Mouse (Mus musculus): ENCODE results near the gene Galnt5. TPM values are rescaled to one million over a fixed set of nuclear protein-coding genes. Genes with fewer than 3 reads are reported as not detected.

Gene Galnt5
- polyA plus RNA-seq, 2 experiments, result 0.02 to 0.03 TPM

GRCm38 (mm10) chr2:58055383-58055782, 57.7 kb downstream of the Galnt5 start:
- Histone ChIP-seq H3K9ac (replicated peaks) (no peak overlapping the region), H3K4me3 (ENCODE audit: insufficient read depth in 1 of 2, low read depth in 2 of 2, low read length in 2 of 2) (no peak overlapping the region), H3K4me1 (replicated peaks; ENCODE audit: control insufficient read depth in 2 of 2, insufficient read depth in 2 of 2, low read length in 1 of 2) (no peaks in the 10 kb centered on the region), H3K27me3 (ENCODE audit: control insufficient read depth, insufficient read depth, low read length) (no peaks in the 10 kb centered on the region), H3K27ac (no peak overlapping the region), H3K4me2 (ENCODE audit: low read depth) (no peak overlapping the region), H3K36me3 (replicated peaks; ENCODE audit: control insufficient read depth, insufficient read depth, low read depth) (no peaks in the 10 kb centered on the region), H3K9me3 (ENCODE audit: control insufficient read depth, low read length) (no peaks in the 10 kb centered on the region)
- TF ChIP-seq CTCF (IDR thresholded peaks at IDR 0.05; ENCODE audit: low read depth) (peak; percentile 86), EP300 (IDR thresholded peaks at IDR 0.05; ENCODE audit: low read depth) (no peak)
- DNase-seq (ENCODE audit: low read depth in 3 of 3, low spot score in 3 of 3) (peak in 1 of 3 experiments; percentile 10), ATAC-seq (ENCODE audit: insufficient read depth) (no peak)

DNA sequence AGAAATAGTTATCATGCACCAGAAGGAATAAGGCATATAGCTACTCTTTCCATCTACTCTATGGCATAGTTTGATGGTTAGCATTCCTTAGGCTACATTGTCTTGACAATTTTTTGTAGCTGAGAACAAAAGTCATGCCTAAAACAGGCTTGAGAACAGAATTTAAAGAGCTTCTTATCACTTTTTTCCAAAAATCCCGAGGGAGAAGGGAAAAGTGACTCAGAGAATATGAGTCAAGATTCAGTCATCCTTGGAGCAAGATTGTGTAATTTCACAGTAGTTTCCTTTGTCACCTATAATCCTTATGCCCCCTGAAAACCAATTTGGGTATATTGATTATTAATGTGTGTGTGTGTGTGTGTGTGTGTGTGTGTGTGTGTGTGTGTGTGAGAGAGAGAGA, 82.2 kb downstream of the Galnt5 start:
- no peak for DNase-seq (ENCODE audit: low read depth in 3 of 3, low spot score in 3 of 3)
- H3K27me3 ChIP-seq (ENCODE audit: control insufficient read depth, insufficient read depth, low read length), result no peaks in the 10 kb centered on the region
- WGBS (ENCODE audit: insufficient replicate concordance), result 24% methylated on average over 1 of the region's 1 CpGs
- H3K9me3 ChIP-seq (ENCODE audit: control insufficient read depth, low read length), result no peaks in the 10 kb centered on the region
- no peaks in the 10 kb centered on the region for H3K36me3 ChIP-seq (replicated peaks; ENCODE audit: control insufficient read depth, insufficient read depth, low read depth)
- no peak overlapping the region for H3K27ac ChIP-seq
- H3K4me2 ChIP-seq (ENCODE audit: low read depth), result no peak overlapping the region
- no peak overlapping the region for H3K9ac ChIP-seq (replicated peaks)
- no peak for TF ChIP-seq CTCF (IDR thresholded peaks at IDR 0.05; ENCODE audit: low read depth)
- no peak for TF ChIP-seq EP300 (IDR thresholded peaks at IDR 0.05; ENCODE audit: low read depth)
- H3K4me1 ChIP-seq (replicated peaks; ENCODE audit: control insufficient read depth in 2 of 2, insufficient read depth in 2 of 2, low read length in 1 of 2), result no peaks in the 10 kb centered on the region
- no peak overlapping the region for H3K4me3 ChIP-seq (ENCODE audit: insufficient read depth in 1 of 2, low read depth in 2 of 2, low read length in 2 of 2)
- no peak for ATAC-seq (ENCODE audit: insufficient read depth)

GRCm38 (mm10) chr2:58086420-58086819, 88.7 kb downstream of the Galnt5 start:
- DNase-seq (ENCODE audit: low read depth in 3 of 3, low spot score in 3 of 3), result no peak

GRCm38 (mm10) chr2:58094818-58095217, 97.1 kb downstream of the Galnt5 start:
- TF ChIP-seq CTCF (IDR thresholded peaks at IDR 0.05; ENCODE audit: low read depth) (no peak), EP300 (IDR thresholded peaks at IDR 0.05; ENCODE audit: low read depth) (no peak)
- DNase-seq (ENCODE audit: low read depth in 3 of 3, low spot score in 3 of 3), result no peak
- Histone ChIP-seq H3K4me2 (ENCODE audit: low read depth) (no peak overlapping the region), H3K4me1 (replicated peaks; ENCODE audit: control insufficient read depth in 2 of 2, insufficient read depth in 2 of 2, low read length in 1 of 2) (no peaks in the 10 kb centered on the region), H3K9me3 (ENCODE audit: control insufficient read depth, low read length) (no peaks in the 10 kb centered on the region), H3K36me3 (replicated peaks; ENCODE audit: control insufficient read depth, insufficient read depth, low read depth) (no peaks in the 10 kb centered on the region), H3K9ac (replicated peaks) (no peak overlapping the region), H3K27ac (no peak overlapping the region), H3K27me3 (ENCODE audit: control insufficient read depth, insufficient read depth, low read length) (no peaks in the 10 kb centered on the region), H3K4me3 (ENCODE audit: insufficient read depth in 1 of 2, low read depth in 2 of 2, low read length in 2 of 2) (no peak overlapping the region)
- 80% methylated on average over 1 of the region's 1 CpGs for WGBS (ENCODE audit: insufficient replicate concordance)
- ATAC-seq (ENCODE audit: insufficient read depth), result no peak

More at GRCm38 (mm10) chr2:58086420-58086819, 88.7 kb downstream of the Galnt5 start:
- H3K4me1 ChIP-seq (replicated peaks; ENCODE audit: control insufficient read depth in 2 of 2, insufficient read depth in 2 of 2, low read length in 1 of 2), result no peaks in the 10 kb centered on the region
- no peak overlapping the region for H3K27ac ChIP-seq
- TF ChIP-seq CTCF (IDR thresholded peaks at IDR 0.05; ENCODE audit: low read depth) (no peak), EP300 (IDR thresholded peaks at IDR 0.05; ENCODE audit: low read depth) (no peak)
- H3K9ac ChIP-seq (replicated peaks), result no peak overlapping the region
- no peaks in the 10 kb centered on the region for H3K9me3 ChIP-seq (ENCODE audit: control insufficient read depth, low read length)
- no peaks in the 10 kb centered on the region for H3K36me3 ChIP-seq (replicated peaks; ENCODE audit: control insufficient read depth, insufficient read depth, low read depth)
- H3K27me3 ChIP-seq (ENCODE audit: control insufficient read depth, insufficient read depth, low read length), result no peaks in the 10 kb centered on the region
- H3K4me2 ChIP-seq (ENCODE audit: low read depth), result no peak overlapping the region
- no peak overlapping the region for H3K4me3 ChIP-seq (ENCODE audit: insufficient read depth in 1 of 2, low read depth in 2 of 2, low read length in 2 of 2)
- ATAC-seq (ENCODE audit: insufficient read depth), result no peak
- WGBS (ENCODE audit: insufficient replicate concordance), result 52% methylated on average over 1 of the region's 1 CpGs

Other genes starting within 250 kb of the Galnt5 start
- gene Ermn, start 55.0 kb downstream of the Galnt5 start, polyA plus RNA-seq (2012; rRNA removed), result not detected in 2 replicates
- not detected in 2 replicates for gene Ermn, start 55.0 kb downstream of the Galnt5 start, polyA plus RNA-seq (2014; fragmentation: Nextera tagmentation; extraction: Ambion mirVana)
- gene Cytip, start 197.6 kb downstream of the Galnt5 start, polyA plus RNA-seq (2012; rRNA removed), result 0.75 and 1.4 TPM in 2 replicates
- 1.8 and 2.7 TPM in 2 replicates for gene Cytip, start 197.6 kb downstream of the Galnt5 start, polyA plus RNA-seq (2014; fragmentation: Nextera tagmentation; extraction: Ambion mirVana)